Mouse (Mus musculus) midbrain, embryonic 15.5 days (tissue): ENCODE data around the gene Gdf3. TPM values are rescaled to one million over a fixed set of nuclear protein-coding genes. Genes with fewer than 3 reads are reported as not detected.

ENCODE experiments used
- ATAC-seq: fragments of 200-750 bp; cut with Nextera tagmentation; replicated peaks from 2 replicates; pipeline ENCODE4 v1.8.0; 2017; ENCODE audit warnings: moderate TSS enrichment
- H3K27ac ChIP-seq: fragments of 300-500 bp; sonication (generic); 2 replicates; pipeline ENCODE4 v1.5.1; 2015; ENCODE audit warnings: mild to moderate bottlenecking, inconsistent platforms
- H3K27me3 ChIP-seq: fragments of 300-500 bp; sonication (generic); replicated peaks from 2 replicates; pipeline ENCODE4 v1.6.1; 2015; ENCODE audit warnings: inconsistent platforms
- H3K36me3 ChIP-seq: fragments of 300-500 bp; sonication (generic); replicated peaks from 2 replicates; pipeline ENCODE4 v1.6.1; 2015; ENCODE audit warnings: inconsistent platforms
- H3K4me1 ChIP-seq: fragments of 300-500 bp; sonication (generic); 2 replicates; pipeline ENCODE4 v1.6.1; 2015; ENCODE audit warnings: inconsistent platforms
- H3K4me2 ChIP-seq: fragments of 300-500 bp; sonication (generic); 2 replicates; pipeline ENCODE4 v1.6.1; 2015; ENCODE audit warnings: inconsistent platforms, mild to moderate bottlenecking, moderate library complexity
- H3K4me3 ChIP-seq: fragments of 300-500 bp; sonication (generic); 2 replicates; pipeline ENCODE4 v1.5.1; 2015; ENCODE audit warnings: mild to moderate bottlenecking, inconsistent platforms
- H3K9ac ChIP-seq: fragments of 300-500 bp; sonication (generic); 2 replicates; pipeline ENCODE4 v1.6.1; 2015; ENCODE audit warnings: mild to moderate bottlenecking, inconsistent platforms
- H3K9me3 ChIP-seq: fragments of 300-500 bp; sonication (generic); 2 replicates; pipeline ENCODE4 v1.6.1; 2016; ENCODE audit warnings: inconsistent platforms
- WGBS: fragments of 180-500 bp; shearing (Covaris S2); methylation state at CpG from one replicate; pipeline ENCODE4 v1.1.7; 2015; ENCODE audit warnings: mixed read lengths; 5-methylcytosine and 5-hydroxymethylcytosine counted together
- polyA plus RNA-seq: library from polyadenylated mRNA; unstranded; fragments of >200 nt; fragmentation: Nextera tagmentation; extraction: Ambion mirVana; gene quantifications from 2 replicates; pipeline ENCODE4 v1.2.1, GENCODE M21; 2015

The Gdf3 gene
- polyA plus RNA-seq, 1 experiment from 2014 or later, result not detected

DNA sequence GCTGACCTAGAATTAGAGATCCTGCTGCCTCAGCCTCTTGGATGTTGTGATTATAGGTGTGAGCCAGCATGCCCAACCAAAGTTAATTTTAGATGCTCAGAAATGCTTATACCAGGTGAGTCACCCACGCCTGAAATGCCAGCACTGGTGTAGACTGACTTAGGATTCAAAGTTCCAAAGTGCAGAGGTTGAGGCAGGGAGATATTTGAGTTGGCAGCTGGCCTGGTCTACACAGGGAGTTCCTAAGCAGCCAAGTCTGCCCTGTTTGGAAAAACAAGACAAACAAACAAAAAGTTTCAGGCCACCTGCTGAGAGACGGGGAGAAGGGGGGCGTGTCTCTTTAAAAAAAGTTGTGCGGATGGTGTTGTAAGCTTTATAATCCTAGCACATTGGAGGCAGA lies 15.3 kb upstream of the Gdf3 start:
- ATAC-seq, result no peak
- no peaks in the 10 kb centered on the region for H3K27me3 ChIP-seq
- H3K4me3 ChIP-seq, result no peak overlapping the region
- 81% methylated on average over 4 of the region's 4 CpGs for WGBS
- no peaks in the 10 kb centered on the region for H3K36me3 ChIP-seq
- H3K4me1 ChIP-seq, result no peaks in the 10 kb centered on the region
- no peak overlapping the region for H3K27ac ChIP-seq
- H3K4me2 ChIP-seq, result no peak overlapping the region
- no peak overlapping the region for H3K9ac ChIP-seq
- H3K9me3 ChIP-seq, result no peaks in the 10 kb centered on the region

DNA sequence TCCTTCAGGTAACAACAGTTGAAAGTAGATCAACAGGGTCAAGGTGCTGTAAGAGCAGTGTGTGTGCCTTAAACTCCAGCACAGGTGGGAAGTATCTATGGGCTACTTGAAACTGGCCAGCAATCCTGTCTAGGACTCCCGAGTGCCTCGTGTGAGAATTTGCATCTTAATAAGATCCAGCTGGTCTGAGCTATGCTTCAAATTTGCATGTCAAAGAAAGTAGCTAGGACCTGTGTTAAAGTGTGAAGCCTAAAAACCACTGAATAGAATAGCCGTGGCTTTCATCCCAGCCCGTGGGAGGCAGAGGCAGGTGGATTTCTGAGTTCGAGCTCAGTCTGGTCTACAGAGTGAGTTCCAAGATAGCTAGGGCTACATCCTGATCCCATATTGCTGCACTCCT lies 14.6 kb upstream of the Gdf3 start:
- Histone ChIP-seq H3K27me3 (no peaks in the 10 kb centered on the region), H3K4me1 (no peaks in the 10 kb centered on the region), H3K27ac (no peak overlapping the region), H3K9me3 (no peaks in the 10 kb centered on the region), H3K9ac (no peak overlapping the region), H3K4me3 (no peak overlapping the region), H3K36me3 (no peaks in the 10 kb centered on the region), H3K4me2 (no peak overlapping the region)
- no peak for ATAC-seq
- WGBS, result 24% methylated on average over 5 of the region's 5 CpGs

DNA sequence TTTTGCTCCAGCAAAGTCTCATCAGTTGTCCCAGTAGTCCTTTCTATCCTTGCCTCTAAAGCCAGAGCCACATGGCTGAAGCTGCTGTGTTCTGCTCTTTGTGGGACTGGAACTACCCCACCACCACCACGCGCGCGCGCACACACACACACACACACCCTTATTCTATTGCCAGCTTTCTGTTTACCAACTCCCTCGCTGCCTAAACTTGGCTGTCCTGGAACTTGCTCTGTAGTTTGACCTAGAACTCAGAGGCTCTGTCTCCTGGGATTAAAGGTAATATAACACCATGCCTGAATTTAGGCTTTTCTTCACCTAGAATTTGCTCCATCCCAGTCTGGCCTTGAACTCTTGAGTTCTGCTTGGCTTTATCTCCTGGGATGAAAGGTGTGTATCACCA lies 11.2 kb upstream of the Gdf3 start:
- H3K4me1 ChIP-seq, result no peaks in the 10 kb centered on the region
- no peaks in the 10 kb centered on the region for H3K27me3 ChIP-seq
- no peak overlapping the region for H3K4me2 ChIP-seq
- H3K36me3 ChIP-seq, result no peaks in the 10 kb centered on the region
- H3K27ac ChIP-seq, result no peak overlapping the region
- no peak overlapping the region for H3K9ac ChIP-seq
- no peak overlapping the region for H3K4me3 ChIP-seq
- no peaks in the 10 kb centered on the region for H3K9me3 ChIP-seq
- WGBS, result 95% methylated on average over 6 of the region's 6 CpGs
- no peak for ATAC-seq

DNA sequence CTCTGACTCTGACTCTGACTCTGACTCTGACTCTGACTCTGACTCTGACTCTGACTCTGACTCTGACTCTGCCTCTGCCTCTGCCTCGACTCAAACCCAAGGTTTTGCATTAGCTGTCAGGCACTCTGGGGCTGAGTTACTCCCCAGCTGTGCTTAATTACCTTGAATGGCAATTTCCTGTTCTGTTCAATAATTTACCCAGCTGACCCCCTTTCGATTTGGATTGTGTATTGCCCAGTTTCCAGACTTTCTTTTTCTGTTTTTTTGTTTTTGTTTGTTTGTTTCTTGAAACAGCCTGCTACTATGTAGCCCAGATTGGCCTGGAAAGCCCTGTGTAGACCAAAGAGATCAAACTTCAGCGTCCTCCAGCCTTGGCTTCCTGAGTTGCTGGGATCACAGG lies 6.1 kb upstream of the Gdf3 start:
- WGBS, result 78% methylated on average over 3 of the region's 3 CpGs
- H3K36me3 ChIP-seq, result no peaks in the 10 kb centered on the region
- H3K9me3 ChIP-seq, result no peaks in the 10 kb centered on the region
- H3K27me3 ChIP-seq, result no peaks in the 10 kb centered on the region
- no peak for ATAC-seq
- no peak overlapping the region for H3K4me2 ChIP-seq
- no peak overlapping the region for H3K9ac ChIP-seq
- H3K27ac ChIP-seq, result no peak overlapping the region
- no peaks in the 10 kb centered on the region for H3K4me1 ChIP-seq
- no peak overlapping the region for H3K4me3 ChIP-seq

DNA sequence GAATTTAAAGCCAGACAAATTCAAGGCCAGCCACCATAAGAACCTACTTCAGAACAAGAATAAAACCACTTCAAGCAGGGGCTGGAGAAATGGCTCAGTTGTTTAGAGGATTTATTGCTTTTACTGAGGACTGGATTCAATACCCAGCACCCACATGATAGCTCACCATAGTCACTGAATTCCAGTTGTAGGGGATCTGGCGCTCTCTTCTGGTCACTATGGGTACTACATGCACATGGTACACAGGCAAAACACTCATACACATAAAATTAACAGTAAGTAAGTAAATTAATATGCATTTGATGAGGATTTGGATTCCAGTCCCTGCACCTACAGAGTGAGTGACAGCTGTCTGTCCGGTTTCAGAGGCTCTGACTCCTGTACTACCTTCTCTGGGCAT lies 4.2 kb upstream of the Gdf3 start:
- no peak overlapping the region for H3K4me3 ChIP-seq
- no peaks in the 10 kb centered on the region for H3K27me3 ChIP-seq
- H3K9ac ChIP-seq, result no peak overlapping the region
- no peaks in the 10 kb centered on the region for H3K4me1 ChIP-seq
- 64% methylated on average over 2 of the region's 2 CpGs for WGBS
- no peak for ATAC-seq
- H3K36me3 ChIP-seq, result no peaks in the 10 kb centered on the region
- no peaks in the 10 kb centered on the region for H3K9me3 ChIP-seq
- no peak overlapping the region for H3K4me2 ChIP-seq
- H3K27ac ChIP-seq, result no peak overlapping the region

DNA sequence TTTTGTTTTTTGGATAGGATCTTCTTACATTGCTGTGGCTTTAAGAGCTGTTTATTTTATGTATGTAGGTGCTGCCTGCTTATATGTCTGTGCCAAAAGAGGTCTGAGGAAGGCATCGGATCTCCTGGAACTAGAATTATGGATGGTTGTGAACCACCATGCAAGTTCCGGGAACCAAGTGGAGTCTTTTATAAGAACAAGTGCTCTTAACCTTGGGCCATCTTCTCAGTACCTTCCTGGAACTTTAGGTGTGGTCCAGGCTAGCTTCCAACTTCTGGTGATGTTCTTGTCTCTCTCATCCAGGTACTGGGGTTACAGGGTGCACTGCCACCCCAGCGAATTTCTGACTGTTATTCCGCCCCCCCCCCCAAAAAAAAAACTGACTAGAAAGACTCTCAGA lies 2.5 kb upstream of the Gdf3 start:
- Histone ChIP-seq H3K4me3 (no peak overlapping the region), H3K9ac (no peak overlapping the region), H3K4me1 (no peaks in the 10 kb centered on the region), H3K27ac (no peak overlapping the region), H3K36me3 (no peaks in the 10 kb centered on the region), H3K4me2 (no peak overlapping the region), H3K27me3 (no peaks in the 10 kb centered on the region), H3K9me3 (no peaks in the 10 kb centered on the region)
- ATAC-seq, result no peak
- WGBS, result 80% methylated on average over 4 of the region's 4 CpGs

DNA sequence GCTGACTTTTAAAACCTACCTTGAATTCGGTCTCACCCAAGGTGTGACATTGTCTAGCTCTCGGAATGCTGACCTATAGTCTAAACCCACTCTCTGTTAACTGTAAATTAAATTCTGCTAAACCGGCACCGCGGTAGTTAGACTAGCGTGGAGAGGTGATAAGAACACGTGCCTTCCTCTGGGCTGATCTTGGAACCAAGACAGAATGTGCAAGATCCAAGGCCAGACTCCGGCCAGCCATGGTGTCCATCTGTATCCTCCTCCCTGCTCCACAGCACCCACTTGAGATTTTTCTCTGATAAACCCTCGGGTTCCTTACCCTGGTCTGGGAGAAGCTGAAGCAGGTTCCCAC lies 534 bp downstream of the Gdf3 start:
- Histone ChIP-seq H3K9me3 (no peaks in the 10 kb centered on the region), H3K27me3 (no peaks in the 10 kb centered on the region), H3K4me1 (no peaks in the 10 kb centered on the region), H3K4me3 (no peak overlapping the region), H3K36me3 (no peaks in the 10 kb centered on the region), H3K4me2 (no peak overlapping the region), H3K9ac (no peak overlapping the region), H3K27ac (no peak overlapping the region)
- ATAC-seq, result no peak
- WGBS, result 68% methylated on average over 9 of the region's 9 CpGs

DNA sequence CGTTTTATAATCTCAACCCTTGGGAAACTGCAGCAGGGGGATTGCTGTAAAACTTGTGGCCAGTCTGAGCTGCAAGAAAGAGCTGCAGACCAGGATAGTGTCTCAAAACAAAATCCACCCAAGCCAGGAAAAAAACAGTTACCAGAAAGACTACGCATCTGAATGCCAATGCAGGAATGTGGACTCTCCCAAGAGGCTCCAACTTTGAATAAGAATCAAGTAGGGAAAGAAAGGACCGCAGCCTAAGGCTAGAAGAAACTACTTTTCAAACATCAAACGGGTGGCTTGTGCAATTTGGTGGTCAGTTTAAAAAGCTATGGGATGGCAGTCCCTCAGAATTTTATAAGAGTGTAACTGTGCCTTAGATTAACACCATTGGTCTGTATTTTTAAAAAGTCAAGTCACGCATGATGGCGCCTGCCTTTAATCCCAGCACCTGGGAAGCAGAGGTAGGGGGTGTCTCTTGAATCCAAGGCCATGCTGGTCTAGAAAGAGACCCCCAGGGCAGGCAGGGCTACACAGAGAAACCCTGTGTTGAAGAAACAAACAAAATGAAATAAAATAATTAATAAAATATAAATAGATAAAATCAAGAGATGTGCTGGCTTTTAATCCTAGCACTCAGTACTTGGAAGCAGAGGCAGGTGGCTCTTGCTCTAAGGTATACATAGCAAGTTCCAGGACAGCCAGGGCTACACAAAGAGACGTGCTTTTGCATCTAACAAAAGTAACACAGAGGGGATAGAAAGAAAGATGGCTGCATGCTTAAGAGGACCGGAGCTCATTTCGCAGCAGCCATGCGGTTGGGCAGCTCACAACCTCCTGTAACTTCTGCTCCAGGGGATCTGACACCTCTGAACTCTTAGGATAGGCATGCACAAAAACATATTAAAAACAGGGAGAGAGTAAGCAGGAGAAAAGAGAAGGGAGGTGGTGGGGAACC lies 1.2 kb downstream of the Gdf3 start:
- WGBS, result 73% methylated on average over 10 of the region's 10 CpGs
- no peak for ATAC-seq
- Histone ChIP-seq H3K9me3 (no peaks in the 10 kb centered on the region), H3K4me3 (no peak overlapping the region), H3K27ac (no peak overlapping the region), H3K36me3 (no peaks in the 10 kb centered on the region), H3K4me2 (no peak overlapping the region), H3K9ac (no peak overlapping the region), H3K4me1 (no peaks in the 10 kb centered on the region), H3K27me3 (no peaks in the 10 kb centered on the region)

DNA sequence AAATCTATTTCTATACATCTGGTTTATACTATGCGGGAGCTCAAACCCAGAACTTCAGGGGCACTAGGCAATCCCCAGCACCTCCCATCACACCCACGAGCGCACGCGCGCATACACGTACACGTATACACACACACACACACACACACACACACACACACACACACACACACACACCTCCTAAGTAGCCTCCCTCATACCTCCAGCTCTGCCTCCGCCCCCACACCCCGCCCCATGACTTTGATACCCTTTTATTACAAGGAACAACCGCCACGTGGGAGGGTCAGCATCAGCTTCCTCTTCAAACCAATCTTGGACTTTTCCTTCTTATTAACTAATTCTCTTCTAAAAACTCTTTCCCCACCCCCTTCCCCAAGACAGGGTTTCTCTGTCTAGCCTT lies 2.2 kb downstream of the Gdf3 start:
- Histone ChIP-seq H3K9me3 (no peaks in the 10 kb centered on the region), H3K9ac (no peak overlapping the region), H3K4me3 (no peak overlapping the region), H3K4me1 (no peaks in the 10 kb centered on the region), H3K27ac (no peak overlapping the region), H3K4me2 (no peak overlapping the region), H3K36me3 (no peaks in the 10 kb centered on the region), H3K27me3 (no peaks in the 10 kb centered on the region)
- no peak for ATAC-seq
- 95% methylated on average over 12 of the region's 12 CpGs for WGBS

DNA sequence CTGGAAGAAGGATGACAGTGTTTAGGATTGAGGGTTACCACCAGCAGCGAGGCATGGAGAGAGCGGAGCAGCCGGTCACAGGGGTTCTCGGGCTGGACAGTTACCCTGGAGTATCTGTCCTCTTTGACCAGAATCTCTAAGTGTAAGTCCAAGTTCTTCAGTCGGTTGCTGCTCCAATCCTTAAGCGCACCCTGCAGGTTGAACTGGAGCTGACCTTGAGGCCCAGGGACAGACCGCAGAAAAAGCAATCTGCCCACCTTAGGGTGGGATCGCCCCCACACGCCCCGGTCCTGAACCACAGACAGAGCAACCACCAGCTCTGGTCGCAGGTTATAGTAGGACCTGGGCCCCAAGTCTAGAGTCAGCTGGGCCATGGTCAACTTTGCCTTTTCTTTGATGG lies 3.2 kb downstream of the Gdf3 start:
- ATAC-seq, result no peak
- Histone ChIP-seq H3K27me3 (no peaks in the 10 kb centered on the region), H3K9ac (no peak overlapping the region), H3K36me3 (no peaks in the 10 kb centered on the region), H3K27ac (no peak overlapping the region), H3K4me1 (0 out of 2 replicates have a peak, but pooled peaks cover 6% of the 10 kb centered on the region), H3K4me2 (no peak overlapping the region), H3K4me3 (no peak overlapping the region), H3K9me3 (no peaks in the 10 kb centered on the region)
- 96% methylated on average over 11 of the region's 11 CpGs for WGBS

DNA sequence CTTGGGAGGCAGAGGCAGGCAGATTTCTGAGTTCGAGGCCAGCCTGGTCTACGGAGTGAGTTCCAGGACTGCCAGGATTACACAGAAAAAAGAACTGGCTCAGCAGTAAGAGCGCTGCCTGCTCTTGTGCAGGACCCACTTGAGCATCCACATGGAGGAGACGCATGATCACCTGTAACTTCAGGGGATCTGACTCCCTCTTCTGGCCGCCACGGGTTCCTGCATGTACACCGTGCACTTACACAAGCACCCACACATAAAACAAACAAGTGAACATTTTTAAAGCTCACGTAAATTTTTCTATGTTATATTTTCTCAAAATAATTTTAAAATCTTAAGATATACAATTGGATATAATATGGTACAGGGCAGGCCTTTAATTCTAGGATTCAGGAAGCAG lies 4.4 kb downstream of the Gdf3 start:
- H3K4me1 ChIP-seq, result 0 out of 2 replicates have a peak, but pooled peaks cover 6% of the 10 kb centered on the region
- no peak overlapping the region for H3K27ac ChIP-seq
- no peak overlapping the region for H3K4me2 ChIP-seq
- H3K27me3 ChIP-seq, result no peaks in the 10 kb centered on the region
- H3K9ac ChIP-seq, result no peak overlapping the region
- ATAC-seq, result no peak
- H3K36me3 ChIP-seq, result no peaks in the 10 kb centered on the region
- H3K9me3 ChIP-seq, result no peaks in the 10 kb centered on the region
- 91% methylated on average over 8 of the region's 8 CpGs for WGBS
- no peak overlapping the region for H3K4me3 ChIP-seq

DNA sequence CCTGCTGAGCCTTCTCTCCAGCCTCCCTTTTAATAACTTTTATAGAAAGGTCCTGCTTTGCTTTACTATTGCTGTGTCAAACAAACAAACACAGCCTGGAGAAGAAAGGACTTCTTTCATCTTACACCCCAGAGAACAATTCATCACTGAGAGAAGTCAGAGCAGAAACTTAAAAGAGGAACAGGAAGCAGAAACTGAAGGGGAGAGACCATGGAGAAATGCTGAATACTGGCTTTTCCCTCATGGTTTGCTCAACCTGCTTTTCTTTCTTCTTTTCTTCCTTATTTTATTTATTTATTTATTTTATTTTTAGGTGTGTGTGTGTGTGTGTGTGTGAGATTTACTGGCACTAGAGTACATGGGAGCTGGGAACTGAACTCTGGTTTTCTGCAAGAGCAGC lies 5.6 kb downstream of the Gdf3 start:
- H3K27ac ChIP-seq, result no peak overlapping the region
- no peaks in the 10 kb centered on the region for H3K36me3 ChIP-seq
- no peak overlapping the region for H3K9ac ChIP-seq
- 0 out of 2 replicates have a peak, but pooled peaks cover 6% of the 10 kb centered on the region for H3K4me1 ChIP-seq
- H3K9me3 ChIP-seq, result no peaks in the 10 kb centered on the region
- H3K4me2 ChIP-seq, result no peak overlapping the region
- no peak overlapping the region for H3K4me3 ChIP-seq
- no peak for ATAC-seq
- H3K27me3 ChIP-seq, result no peaks in the 10 kb centered on the region

DNA sequence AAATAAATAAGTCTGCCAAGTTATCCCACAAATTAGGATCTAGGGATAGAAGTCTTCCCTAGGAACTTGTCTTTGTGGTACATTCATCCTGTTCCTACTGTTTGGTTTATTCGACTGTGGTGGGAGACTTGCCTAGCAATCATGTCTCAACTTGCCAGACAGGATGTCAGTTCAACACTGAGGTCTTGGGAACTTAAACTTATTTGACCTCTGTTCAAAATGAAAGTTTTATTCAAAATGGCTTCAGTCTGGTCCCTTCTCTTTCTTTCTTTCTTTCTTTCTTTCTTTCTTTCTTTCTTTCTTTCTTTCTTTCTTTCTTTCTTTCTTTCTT lies 6.9 kb downstream of the Gdf3 start:
- H3K27me3 ChIP-seq, result no peaks in the 10 kb centered on the region
- no peak overlapping the region for H3K27ac ChIP-seq
- H3K4me3 ChIP-seq, result no peak overlapping the region
- 0 out of 2 replicates have a peak, but pooled peaks cover 6% of the 10 kb centered on the region for H3K4me1 ChIP-seq
- H3K4me2 ChIP-seq, result peak overlapping the region; percentile 55
- no peak overlapping the region for H3K9ac ChIP-seq
- no peak for ATAC-seq
- H3K36me3 ChIP-seq, result no peaks in the 10 kb centered on the region
- WGBS, result 56% methylated on average over 1 of the region's 1 CpGs
- H3K9me3 ChIP-seq, result no peaks in the 10 kb centered on the region
